Comparison of ENCODE assay signal across 1 mouse cellular context in the genomic region with DNA sequence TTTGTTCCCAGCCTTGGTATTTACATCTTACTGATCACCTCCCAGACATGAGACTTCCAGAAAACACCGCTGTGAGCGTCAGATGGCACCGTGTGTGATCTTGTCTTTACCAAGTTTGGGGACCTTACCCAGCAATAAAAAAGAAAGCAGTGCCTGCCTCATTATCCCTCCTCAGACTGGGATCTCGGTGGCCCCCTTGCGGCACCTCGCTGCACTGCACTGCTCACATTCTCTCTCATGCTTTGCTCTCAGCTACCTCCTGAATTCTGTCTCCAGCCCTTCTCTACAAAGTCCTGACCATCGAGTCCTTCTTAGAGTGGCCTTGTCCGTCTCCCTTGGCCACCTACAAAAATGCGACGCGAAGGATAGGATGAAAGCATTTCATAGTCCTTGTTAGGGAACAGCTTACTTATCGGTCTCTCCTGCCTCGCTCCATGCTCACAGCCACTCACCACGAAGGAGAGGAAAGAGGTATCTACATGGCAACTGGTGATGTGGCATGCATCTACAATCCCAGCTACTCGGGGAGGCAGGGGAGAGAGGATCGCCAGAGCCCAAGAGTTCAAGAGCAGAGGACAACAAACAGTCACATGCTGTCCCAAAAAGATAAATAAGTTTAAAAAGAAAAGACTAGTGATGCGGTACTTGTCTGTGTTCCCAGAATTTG.
TF ChIP-seq lines count a peak whose summit lies in the region.

No protein-coding gene starts in this region.

TF ChIP-seq in CH12.LX, 34 proteins besides CTCF, POLR2A, EP300 and RAD21 (continued from another document):
- TF ChIP-seq MAX (IDR thresholded peaks at IDR 0.05; ENCODE audit: low read length) (no peak), ZMIZ1 (IDR thresholded peaks at IDR 0.05; ENCODE audit: low read depth, low read length) (no peak), ZNF384 (IDR thresholded peaks at IDR 0.05; ENCODE audit: low read depth, low read length) (no peak), MAFK (IDR thresholded peaks at IDR 0.05; ENCODE audit: insufficient replicate concordance, low read length) (no peak), MEF2A (IDR thresholded peaks at IDR 0.05; ENCODE audit: borderline replicate concordance, low read depth, low read length) (no peak), MXI1 (IDR thresholded peaks at IDR 0.05; ENCODE audit: low read depth, low read length) (no peak), IRF4 (IDR thresholded peaks at IDR 0.05; ENCODE audit: low read depth, low read length) (peak; percentile 21; the same call in 1 of the 2 replicates)
